Mouse (Mus musculus): ENCODE results near the gene Herpud1. TPM values are rescaled to one million over a fixed set of nuclear protein-coding genes. Genes with fewer than 3 reads are reported as not detected.
"Not testable (repeated sequence)": the region's sequence is repeated elsewhere in the genome, so short reads cannot be mapped to it uniquely, and the experiment has no call there.

Gene Herpud1
- polyA plus RNA-seq, 1 experiment from 2014 or later, result 47.5 TPM

- no peak overlapping the region for H3K4me2 ChIP-seq
- H3K27me3 ChIP-seq, result no peaks in the 10 kb centered on the region
- no peak overlapping the region for H3K27ac ChIP-seq
- H3K9ac ChIP-seq (replicated peaks), result no peak overlapping the region
- ATAC-seq (ENCODE audit: insufficient number of reproducible peaks, insufficient read depth, low FRiP score, low TSS enrichment, low read depth), result no peak
- H3K9me3 ChIP-seq, result no peaks in the 10 kb centered on the region
- WGBS, result 93% methylated on average over 6 of the region's 6 CpGs
- H3K4me1 ChIP-seq (replicated peaks), result peaks cover 8% of the 10 kb centered on the region
- H3K4me3 ChIP-seq (replicated peaks), result no peak overlapping the region
- peaks cover 59% of the 10 kb centered on the region for H3K36me3 ChIP-seq
Measured at GRCm38 (mm10) chr8:94390429-94390828, 4.2 kb downstream of the Herpud1 start.

GRCm38 (mm10) chr8:94390910-94391309 is 4.7 kb downstream of the Herpud1 start:
- no peak overlapping the region for H3K9ac ChIP-seq (replicated peaks)
- no peak overlapping the region for H3K4me2 ChIP-seq
- no peak for ATAC-seq (ENCODE audit: insufficient number of reproducible peaks, insufficient read depth, low FRiP score, low TSS enrichment, low read depth)
- H3K4me3 ChIP-seq (replicated peaks), result no peak overlapping the region
- peaks cover 64% of the 10 kb centered on the region for H3K36me3 ChIP-seq
- WGBS, result 93% methylated on average over 8 of the region's 8 CpGs
- no peaks in the 10 kb centered on the region for H3K9me3 ChIP-seq
- H3K27me3 ChIP-seq, result no peaks in the 10 kb centered on the region
- H3K4me1 ChIP-seq (replicated peaks), result peaks cover 4% of the 10 kb centered on the region; the same call in 1 of the 2 replicates
- H3K27ac ChIP-seq, result no peak overlapping the region

DNA sequence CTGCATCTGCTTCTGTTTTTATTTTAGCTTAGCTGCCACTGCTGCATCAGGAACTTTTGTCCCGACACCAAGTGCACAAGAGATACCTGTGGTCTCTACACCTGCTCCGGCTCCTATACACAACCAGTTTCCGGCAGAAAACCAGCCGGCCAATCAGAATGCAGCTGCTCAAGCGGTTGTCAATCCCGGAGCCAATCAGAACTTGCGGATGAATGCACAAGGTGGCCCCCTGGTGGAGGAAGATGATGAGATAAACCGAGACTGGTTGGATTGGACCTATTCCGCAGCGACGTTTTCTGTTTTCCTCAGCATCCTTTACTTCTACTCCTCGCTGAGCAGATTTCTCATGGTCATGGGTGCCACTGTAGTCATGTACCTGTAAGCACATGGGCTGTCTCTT is 5.9 kb downstream of the Herpud1 start:
- 83% methylated on average over 12 of the region's 12 CpGs for WGBS
- Histone ChIP-seq H3K4me1 (replicated peaks) (peaks cover 4% of the 10 kb centered on the region; the same call in 1 of the 2 replicates), H3K4me2 (no peak overlapping the region), H3K27me3 (no peaks in the 10 kb centered on the region), H3K27ac (no peak overlapping the region), H3K4me3 (replicated peaks) (no peak overlapping the region), H3K9me3 (no peaks in the 10 kb centered on the region), H3K9ac (replicated peaks) (no peak overlapping the region), H3K36me3 (peaks cover 74% of the 10 kb centered on the region)
- no peak for ATAC-seq (ENCODE audit: insufficient number of reproducible peaks, insufficient read depth, low FRiP score, low TSS enrichment, low read depth)

DNA sequence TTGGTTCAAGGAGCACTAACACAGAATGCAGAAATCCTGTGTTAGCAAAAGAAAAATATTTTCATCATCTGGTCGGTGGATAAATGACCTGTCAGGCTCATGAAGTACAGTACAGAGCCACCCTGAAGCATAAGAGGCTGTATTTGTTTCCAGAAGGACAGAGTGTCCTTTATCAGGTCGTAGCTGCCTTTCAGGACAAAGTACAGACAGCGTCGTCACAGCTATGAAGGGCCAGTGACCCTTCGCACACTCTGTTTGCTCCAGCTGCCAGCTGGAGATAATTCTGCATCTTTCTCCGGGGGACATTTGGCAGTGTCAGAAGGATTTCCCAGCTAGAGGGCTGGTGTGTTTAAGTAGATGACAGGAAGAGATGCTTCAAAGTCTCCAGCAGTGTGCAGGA is 6.4 kb downstream of the Herpud1 start:
- WGBS, result 89% methylated on average over 6 of the region's 6 CpGs
- H3K36me3 ChIP-seq, result peaks cover 74% of the 10 kb centered on the region
- no peak for ATAC-seq (ENCODE audit: insufficient number of reproducible peaks, insufficient read depth, low FRiP score, low TSS enrichment, low read depth)

GRCm38 (mm10) chr8:94395851-94396540 is 9.8 kb downstream of the Herpud1 start:
- Histone ChIP-seq H3K27ac (no peak overlapping the region), H3K4me1 (replicated peaks) (no peaks in the 10 kb centered on the region), H3K4me3 (replicated peaks) (no peak overlapping the region), H3K9ac (replicated peaks) (no peak overlapping the region), H3K27me3 (no peaks in the 10 kb centered on the region), H3K36me3 (peaks cover 56% of the 10 kb centered on the region), H3K9me3 (no peaks in the 10 kb centered on the region), H3K4me2 (no peak overlapping the region)
- no peak for ATAC-seq (ENCODE audit: insufficient number of reproducible peaks, insufficient read depth, low FRiP score, low TSS enrichment, low read depth)
- WGBS, result 85% methylated on average over 6 of the region's 6 CpGs

More for the DNA sequence above, 6.4 kb downstream of the Herpud1 start:
- Histone ChIP-seq H3K9ac (replicated peaks) (no peak overlapping the region), H3K9me3 (no peaks in the 10 kb centered on the region), H3K4me3 (replicated peaks) (no peak overlapping the region), H3K4me2 (no peak overlapping the region), H3K4me1 (replicated peaks) (peaks cover 4% of the 10 kb centered on the region; the same call in 1 of the 2 replicates), H3K27me3 (no peaks in the 10 kb centered on the region), H3K27ac (no peak overlapping the region)

DNA sequence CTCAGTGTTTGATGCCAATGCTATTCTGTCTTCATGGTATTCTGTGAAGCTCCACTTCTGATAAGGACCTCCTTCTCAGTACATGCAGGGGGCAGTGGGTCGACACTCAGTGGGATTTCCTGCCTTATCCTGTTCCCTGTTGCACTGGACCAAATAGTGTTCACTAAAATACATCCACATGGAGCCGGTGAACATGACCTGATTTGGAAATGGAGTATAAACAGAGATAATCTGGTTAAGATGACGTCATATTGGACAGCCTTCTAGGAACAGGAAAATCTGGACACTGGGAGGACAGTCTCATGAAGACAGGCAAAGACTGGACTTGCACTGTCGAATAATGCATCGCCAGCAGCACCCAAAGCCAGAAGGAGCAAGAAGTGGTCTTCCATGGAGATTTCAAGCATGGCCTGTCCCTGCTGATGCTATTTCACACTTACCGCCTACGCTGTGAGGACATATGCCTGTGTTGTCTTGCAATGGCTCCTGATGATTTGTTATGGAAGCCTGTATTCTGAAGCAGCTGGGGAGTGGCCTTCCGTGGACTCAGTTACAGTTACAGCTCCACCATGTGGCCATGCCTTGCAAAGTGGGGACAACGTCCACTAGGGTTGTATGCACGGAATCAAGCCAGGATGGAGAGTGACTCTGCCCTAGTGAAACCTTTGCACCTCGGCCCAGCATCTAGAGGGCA is 10.9 kb downstream of the Herpud1 start:
- 68% methylated on average over 11 of the region's 11 CpGs for WGBS
- H3K4me2 ChIP-seq, result no peak overlapping the region
- no peaks in the 10 kb centered on the region for H3K9me3 ChIP-seq
- no peak for ATAC-seq (ENCODE audit: insufficient number of reproducible peaks, insufficient read depth, low FRiP score, low TSS enrichment, low read depth)
- H3K4me3 ChIP-seq (replicated peaks), result no peak overlapping the region
- H3K9ac ChIP-seq (replicated peaks), result no peak overlapping the region
- no peaks in the 10 kb centered on the region for H3K27me3 ChIP-seq
- H3K27ac ChIP-seq, result no peak overlapping the region
- peaks cover 45% of the 10 kb centered on the region for H3K36me3 ChIP-seq
- H3K4me1 ChIP-seq (replicated peaks), result no peaks in the 10 kb centered on the region

GRCm38 (mm10) chr8:94398587-94398986 is 12.3 kb downstream of the Herpud1 start:
- no peak for ATAC-seq (ENCODE audit: insufficient number of reproducible peaks, insufficient read depth, low FRiP score, low TSS enrichment, low read depth)
- Histone ChIP-seq H3K9ac (replicated peaks) (no peak overlapping the region), H3K9me3 (no peaks in the 10 kb centered on the region), H3K4me3 (replicated peaks) (no peak overlapping the region), H3K4me1 (replicated peaks) (no peaks in the 10 kb centered on the region), H3K27ac (no peak overlapping the region), H3K27me3 (no peaks in the 10 kb centered on the region), H3K4me2 (no peak overlapping the region), H3K36me3 (peaks cover 33% of the 10 kb centered on the region)
- 81% methylated on average over 6 of the region's 6 CpGs for WGBS

DNA sequence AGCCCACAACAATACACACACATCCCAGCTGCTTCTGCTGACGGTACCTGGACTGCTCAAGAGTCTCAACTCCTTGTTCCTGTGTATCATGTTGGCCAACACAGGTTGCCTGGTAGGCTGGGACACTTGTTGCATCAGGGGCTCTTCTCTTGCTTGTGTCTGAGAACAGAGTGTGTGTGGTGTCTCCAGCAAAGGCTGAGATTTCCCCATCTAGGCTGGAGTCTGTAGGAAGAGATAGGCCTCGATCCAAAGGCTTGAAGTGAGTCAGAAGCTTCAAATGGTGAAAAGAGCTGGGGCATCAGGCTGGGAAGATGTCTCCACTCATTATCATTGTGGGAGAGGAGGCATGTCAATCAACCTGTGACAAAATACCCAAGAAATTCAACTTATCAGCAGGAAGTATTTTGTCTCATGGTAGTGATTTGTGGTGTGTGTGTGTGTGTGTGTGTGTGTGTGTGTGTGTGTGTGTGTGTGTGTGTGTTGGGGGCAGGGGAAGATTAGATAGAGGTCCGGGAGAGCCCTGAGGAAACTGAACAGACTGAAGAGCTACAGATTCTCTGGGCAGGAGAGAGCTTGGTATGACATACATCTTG is 13.2 kb downstream of the Herpud1 start:
- ATAC-seq (ENCODE audit: insufficient number of reproducible peaks, insufficient read depth, low FRiP score, low TSS enrichment, low read depth), result no peak
- Histone ChIP-seq H3K9me3 (no peaks in the 10 kb centered on the region), H3K4me2 (no peak overlapping the region), H3K9ac (replicated peaks) (no peak overlapping the region), H3K4me1 (replicated peaks) (no peaks in the 10 kb centered on the region), H3K4me3 (replicated peaks) (no peak overlapping the region), H3K27me3 (no peaks in the 10 kb centered on the region), H3K27ac (no peak overlapping the region), H3K36me3 (peaks cover 25% of the 10 kb centered on the region)
- WGBS, result 82% methylated on average over 3 of the region's 3 CpGs

- not testable (repeated sequence) for H3K4me2 ChIP-seq; H3K9me3 ChIP-seq; H3K27me3 ChIP-seq; H3K27ac ChIP-seq; H3K9ac ChIP-seq (replicated peaks); H3K4me3 ChIP-seq (replicated peaks); H3K4me1 ChIP-seq (replicated peaks); ATAC-seq (ENCODE audit: insufficient number of reproducible peaks, insufficient read depth, low FRiP score, low TSS enrichment, low read depth)
- 81% methylated on average over 2 of the region's 2 CpGs for WGBS
- H3K36me3 ChIP-seq, result peaks cover 20% of the 10 kb centered on the region
Measured at GRCm38 (mm10) chr8:94399957-94400356, 13.7 kb downstream of the Herpud1 start.

DNA sequence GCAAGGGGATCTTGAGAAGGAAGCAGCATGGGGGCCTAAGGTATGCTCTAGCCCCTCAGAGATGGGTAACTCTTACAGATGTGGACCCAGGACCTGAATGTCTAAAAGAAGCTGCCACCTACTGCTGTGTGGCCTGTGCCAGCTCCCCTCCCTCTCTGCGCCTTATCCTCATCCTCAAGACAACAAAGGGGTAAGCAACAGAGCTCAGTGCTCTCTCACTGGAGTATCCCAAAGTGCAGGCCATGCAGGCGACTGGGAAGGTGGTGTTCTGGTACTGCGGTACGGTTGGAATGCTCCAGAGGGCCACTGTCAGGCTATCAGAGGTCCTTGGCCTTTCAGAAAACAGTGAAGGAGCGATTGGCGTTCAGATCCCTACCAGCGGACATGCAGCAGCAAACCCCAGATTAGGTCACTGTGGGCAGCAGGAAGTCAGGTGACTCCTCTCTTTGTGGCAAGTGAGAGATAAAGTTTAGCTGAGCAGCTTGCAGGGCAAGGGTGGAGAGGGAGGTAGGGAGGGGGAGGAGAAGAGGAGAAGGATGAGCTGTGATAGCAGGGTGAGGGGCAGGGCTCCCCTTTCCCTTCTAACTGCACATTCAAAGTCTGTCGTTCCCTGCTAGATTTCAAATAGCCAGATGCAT is 22.3 kb downstream of the Herpud1 start:
- Histone ChIP-seq H3K4me3 (replicated peaks) (no peak overlapping the region), H3K27me3 (no peaks in the 10 kb centered on the region), H3K9me3 (no peaks in the 10 kb centered on the region), H3K4me1 (replicated peaks) (no peaks in the 10 kb centered on the region), H3K27ac (no peak overlapping the region), H3K9ac (replicated peaks) (no peak overlapping the region), H3K36me3 (no peaks in the 10 kb centered on the region), H3K4me2 (no peak overlapping the region)
- ATAC-seq (ENCODE audit: insufficient number of reproducible peaks, insufficient read depth, low FRiP score, low TSS enrichment, low read depth), result no peak
- 69% methylated on average over 8 of the region's 8 CpGs for WGBS

- Histone ChIP-seq H3K36me3 (no peaks in the 10 kb centered on the region), H3K4me1 (replicated peaks) (no peaks in the 10 kb centered on the region), H3K4me3 (replicated peaks) (no peak overlapping the region), H3K4me2 (no peak overlapping the region), H3K27me3 (no peaks in the 10 kb centered on the region), H3K9me3 (no peaks in the 10 kb centered on the region), H3K27ac (no peak overlapping the region), H3K9ac (replicated peaks) (no peak overlapping the region)
- ATAC-seq (ENCODE audit: insufficient number of reproducible peaks, insufficient read depth, low FRiP score, low TSS enrichment, low read depth), result no peak
- WGBS, result 87% methylated on average over 7 of the region's 7 CpGs
Measured at GRCm38 (mm10) chr8:94409523-94409922, 23.3 kb downstream of the Herpud1 start.

Data from limb, embryonic 12.5 days (tissue).